Mouse (Mus musculus) layer of hippocampus, postnatal 14 days (tissue): ENCODE measurements around the gene Spc25. TPM values are rescaled to one million over a fixed set of nuclear protein-coding genes. Genes with fewer than 3 reads are reported as not detected.

Experiments used
- DNase-seq, 2 experiments: peaks; one replicate each; pipeline ENCODE4 v3.0.0; 2021 to 2022; ENCODE audit warnings: low spot score in 2 of 2, mixed read lengths in 1 of 2
- total RNA-seq, 2 experiments: library from RNA; stranded (reverse); gene quantifications; 2 replicates each; pipeline ENCODE4 v1.2.3; 2021

Spc25 gene
- total RNA-seq, 2 experiments from 2014 or later = 1.5 to 2.6 TPM

GRCm38 (mm10) chr2:69188732-69189131, 17.3 kb downstream of the Spc25 start:
- no peak for DNase-seq

DNA sequence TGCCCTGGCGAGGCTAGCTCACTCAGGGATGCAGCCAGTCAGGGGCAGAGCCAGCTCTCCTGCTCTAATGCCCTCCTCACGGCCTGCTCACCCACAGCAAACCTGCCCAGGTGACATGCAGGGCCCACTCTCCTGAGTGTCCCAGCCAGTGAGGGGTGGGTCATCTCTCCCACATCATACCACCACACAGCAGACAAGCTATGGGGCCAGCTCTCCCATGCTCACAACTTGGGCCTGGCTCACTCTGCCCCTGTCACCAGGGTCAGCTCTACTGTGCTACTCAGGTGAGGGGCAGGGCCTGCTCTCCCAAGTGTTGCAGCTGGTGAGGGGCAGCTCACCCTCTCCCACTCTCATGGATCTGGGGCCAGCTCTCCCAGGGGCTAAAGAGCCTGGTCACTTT, 18.0 kb downstream of the Spc25 start:
- no peak for DNase-seq

DNA sequence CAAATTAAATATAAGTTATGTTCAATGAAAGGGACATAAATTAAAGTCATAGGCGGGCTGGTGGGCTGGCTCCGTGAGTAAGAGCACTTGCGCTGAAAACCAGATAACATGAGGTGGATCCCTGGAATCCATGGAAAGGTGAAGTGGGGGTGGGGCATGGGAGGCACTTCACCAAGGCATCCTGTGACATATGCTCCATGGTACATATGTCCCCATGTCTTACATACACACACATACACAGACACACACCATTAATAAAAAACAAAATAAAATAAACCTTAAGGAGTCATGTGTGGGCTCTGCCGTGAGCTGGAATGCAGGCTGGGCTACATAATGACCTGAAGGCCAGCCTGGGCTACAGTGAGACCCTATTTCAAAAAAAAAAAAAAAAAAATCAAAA, 26.3 kb downstream of the Spc25 start:
- no peak for DNase-seq

GRCm38 (mm10) chr2:69175296-69175695, 30.7 kb downstream of the Spc25 start:
- peak in 1 of 2 experiments; percentile 12 for DNase-seq

DNA sequence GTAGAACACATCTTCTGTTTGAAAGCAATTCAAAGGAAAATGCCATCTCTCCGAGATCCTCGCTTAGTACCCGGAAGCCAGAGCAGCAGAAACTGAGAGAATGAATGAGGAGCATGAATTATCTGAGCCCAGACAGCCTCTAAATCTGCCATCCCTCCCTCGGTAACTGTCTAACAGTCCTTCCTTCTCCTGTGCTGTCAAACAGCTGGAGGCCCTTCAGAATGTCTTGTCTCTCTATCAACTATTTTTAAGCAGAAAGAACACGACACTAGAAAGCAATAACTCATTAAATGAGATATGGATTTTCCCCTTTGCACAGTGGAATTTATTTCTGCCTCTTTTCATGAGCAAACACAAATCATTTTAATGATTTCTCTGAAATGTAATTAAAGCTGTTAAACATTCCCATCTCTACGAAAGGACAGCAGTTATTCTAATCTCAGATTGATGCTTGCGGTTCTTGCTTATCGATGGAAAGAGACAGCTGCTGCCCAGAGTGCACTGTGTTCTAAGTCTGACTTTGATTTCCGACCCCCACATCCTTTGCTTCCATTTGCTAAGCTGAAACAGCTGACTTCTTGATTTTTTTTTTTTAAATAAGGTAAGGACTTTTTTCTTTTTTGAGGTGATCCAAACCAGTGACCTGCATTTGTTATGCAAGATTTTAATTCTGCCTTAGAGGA, 35.5 kb downstream of the Spc25 start:
- no peak for DNase-seq

- DNase-seq = no peak
Measured at GRCm38 (mm10) chr2:69158907-69159306, 47.1 kb downstream of the Spc25 start.

DNA sequence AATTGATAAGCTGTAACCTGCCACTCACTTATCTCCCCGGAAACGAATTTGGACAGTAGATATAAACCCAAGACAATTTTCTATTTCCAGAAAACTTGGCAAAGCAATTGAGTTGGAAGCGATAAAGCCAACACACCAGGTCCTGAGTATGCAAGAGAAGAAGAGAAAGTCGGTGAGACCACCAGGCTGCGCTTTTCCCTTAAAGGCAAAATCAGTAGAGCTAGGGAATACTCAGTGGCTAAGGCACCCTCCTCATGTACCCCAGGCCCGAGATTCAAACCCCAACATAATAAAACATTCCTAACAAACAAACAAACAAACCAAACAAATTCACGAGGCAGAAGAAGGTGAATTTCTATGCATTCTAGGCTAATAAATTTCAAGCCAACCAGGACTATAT, 49.7 kb downstream of the Spc25 start:
- no peak for DNase-seq

- no peak for DNase-seq
Measured at GRCm38 (mm10) chr2:69155861-69156260, 50.1 kb downstream of the Spc25 start.

DNA sequence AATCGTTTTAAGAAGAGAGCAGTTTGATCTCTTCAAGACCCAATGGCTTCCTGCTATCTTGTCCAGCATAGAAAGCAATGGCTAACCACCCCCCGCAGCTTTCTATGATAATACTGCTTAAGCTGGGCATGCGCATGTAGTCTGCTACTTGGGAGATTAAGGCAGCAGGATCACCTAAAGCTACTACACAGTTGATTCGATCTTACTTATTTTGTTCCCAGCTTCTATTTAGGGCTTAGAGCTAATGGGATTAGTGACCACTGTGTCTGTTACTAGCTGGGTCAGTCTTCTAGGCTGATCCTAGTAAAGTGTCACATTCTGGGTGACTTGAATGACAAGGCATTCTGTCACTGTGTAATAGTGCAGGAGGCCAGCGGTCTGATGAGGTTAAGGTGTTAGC, 55.2 kb downstream of the Spc25 start:
- DNase-seq = no peak

DNA sequence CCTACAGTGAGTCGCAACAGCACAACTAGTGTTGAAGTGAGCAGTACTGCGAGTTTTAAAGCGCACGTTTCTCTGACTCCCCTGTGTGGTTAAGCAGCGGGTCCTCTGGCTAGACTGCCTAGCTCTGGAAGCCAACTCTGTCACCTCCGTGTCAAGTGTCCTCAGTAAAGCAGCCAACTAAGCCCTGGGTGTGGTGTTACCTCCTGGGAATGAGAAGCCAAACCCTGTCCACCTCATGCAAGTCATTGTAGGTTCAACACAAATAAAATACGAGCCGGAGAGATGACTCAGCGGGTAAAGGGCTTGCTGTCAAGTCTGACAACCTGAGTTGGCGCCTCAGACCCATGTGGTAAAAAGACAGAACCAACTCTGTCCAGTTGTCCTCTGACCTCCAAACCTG, 56.8 kb downstream of the Spc25 start:
- no peak for DNase-seq

GRCm38 (mm10) chr2:69148691-69149090, 57.3 kb downstream of the Spc25 start:
- DNase-seq = no peak

Other genes starting within 250 kb of the Spc25 start
- gene Nostrin, start 70.4 kb downstream of the Spc25 start, total RNA-seq = 1 to 10 TPM; 5.7 to 7.5 TPM
- gene G6pc2, start 4.9 kb upstream of the Spc25 start, total RNA-seq = not detected
- gene Abcb11, start 136.4 kb upstream of the Spc25 start, total RNA-seq = under 1 TPM in 1 of 2 experiments, not detected in 1; 0.07 TPM
- gene Dhrs9, start 174.3 kb upstream of the Spc25 start, total RNA-seq = not detected